Mouse (Mus musculus) forebrain, embryonic 14.5 days (tissue): Measurements from ENCODE around the gene Lck. TPM values are rescaled to one million over a fixed set of nuclear protein-coding genes. Genes with fewer than 3 reads are reported as not detected.
A peak's percentile ranks its signal among the peaks of the same experiment; 100 is the strongest.

ENCODE experiments used
- ATAC-seq: fragments of 200-750 bp; cut with Nextera tagmentation; 2 replicates; pipeline ENCODE4 v1.8.0; 2017; ENCODE audit warnings: mild to moderate bottlenecking, moderate library complexity
- DNase-seq: peaks from one replicate; pipeline ENCODE4 v3.0.0-alpha.2; 2015; ENCODE audit warnings: low spot score
- H3K27ac ChIP-seq: fragments of 300-500 bp; sonication (generic); 2 replicates; pipeline ENCODE4 v1.5.1; 2014; ENCODE audit warnings: low read depth, mild to moderate bottlenecking, control low read depth, low read length, moderate library complexity
- H3K27me3 ChIP-seq: fragments of 300-500 bp; sonication (generic); replicated peaks from 2 replicates; pipeline ENCODE4 v1.6.1; 2014; ENCODE audit warnings: low read length, control low read depth, mixed read lengths; ENCODE audit not compliant: control insufficient read depth, insufficient read depth
- H3K36me3 ChIP-seq: fragments of 300-500 bp; sonication (generic); 2 replicates; pipeline ENCODE4 v1.6.1; 2014; ENCODE audit warnings: low read length, control low read depth; ENCODE audit not compliant: control insufficient read depth, insufficient read depth
- H3K4me1 ChIP-seq: fragments of 300-500 bp; sonication (generic); 2 replicates; pipeline ENCODE4 v1.6.1; 2014; ENCODE audit warnings: antibody characterized with exemption, low read length, control low read depth; ENCODE audit not compliant: control insufficient read depth, insufficient read depth
- H3K4me2 ChIP-seq: fragments of 300-500 bp; sonication (generic); 2 replicates; pipeline ENCODE4 v1.6.1; 2014; ENCODE audit warnings: mild to moderate bottlenecking, control low read depth, low read length
- H3K4me3 ChIP-seq: fragments of 300-500 bp; sonication (generic); 2 replicates; pipeline ENCODE4 v1.5.1; 2014; ENCODE audit warnings: low read depth, low read length, control low read depth
- H3K9ac ChIP-seq: fragments of 300-500 bp; sonication (generic); 2 replicates; pipeline ENCODE4 v1.6.1; 2014; ENCODE audit warnings: mild to moderate bottlenecking, low read length, control low read depth, moderate library complexity
- H3K9me3 ChIP-seq: fragments of 300-500 bp; sonication (generic); replicated peaks from 2 replicates; pipeline ENCODE4 v1.6.1; 2016; ENCODE audit warnings: low read length, control low read depth, mixed read lengths; ENCODE audit not compliant: control insufficient read depth
- WGBS: fragments of 180-500 bp; shearing (Covaris S2); extraction: QIAGEN DNeasy Blood & Tissue Kit; methylation state at CpG from one replicate; pipeline ENCODE4 v1.1.7; 2014; 5-methylcytosine and 5-hydroxymethylcytosine counted together
- polyA plus RNA-seq: library from polyadenylated mRNA; unstranded; fragments of >200 nt; fragmentation: Nextera tagmentation; extraction: Ambion mirVana; gene quantifications from 2 replicates; pipeline ENCODE4 v1.2.1, GENCODE M21; 2014

The Lck gene
- 8.2 and 9.0 TPM in 2 replicates for polyA plus RNA-seq

DNA sequence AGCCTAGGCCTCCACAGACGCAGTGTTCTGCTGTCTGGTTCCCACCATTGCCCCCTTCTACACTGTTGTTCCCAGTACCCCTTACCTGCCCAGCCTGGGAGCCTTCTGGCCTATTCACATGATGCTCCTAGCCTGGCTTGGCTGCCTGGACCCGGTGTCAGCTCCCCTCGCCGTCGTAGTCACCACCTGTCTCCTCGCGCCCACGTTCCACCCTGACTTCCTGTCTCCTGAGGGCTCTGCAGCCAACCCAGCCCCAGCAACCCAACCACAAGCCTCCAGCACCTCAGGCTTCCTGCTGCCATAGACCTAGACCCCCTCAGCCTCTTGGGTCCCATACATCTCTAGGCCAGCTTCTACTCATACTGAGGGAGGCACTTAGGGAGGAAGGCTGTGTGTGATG lies at the start of gene Lck:
Lck (minus strand) TSS at position 212 of the 400 bp plus-strand sequence.
- no peak within 1 kb of the TSS for H3K9ac ChIP-seq
- H3K27me3 ChIP-seq: no peaks in the 10 kb centered on the region
- DNase-seq (no peak), ATAC-seq (no peak)
- H3K4me2 ChIP-seq: no peak within 1 kb of the TSS
- no peaks in the 10 kb centered on the region for H3K4me1 ChIP-seq
- H3K4me3 ChIP-seq: no peak within 1 kb of the TSS
- H3K9me3 ChIP-seq: no peaks in the 10 kb centered on the region
- 89% methylated on average over 8 of the region's 8 CpGs for WGBS
- H3K27ac ChIP-seq: no peak within 1 kb of the TSS
- H3K36me3 ChIP-seq: no peaks in the 10 kb centered on the region

DNA sequence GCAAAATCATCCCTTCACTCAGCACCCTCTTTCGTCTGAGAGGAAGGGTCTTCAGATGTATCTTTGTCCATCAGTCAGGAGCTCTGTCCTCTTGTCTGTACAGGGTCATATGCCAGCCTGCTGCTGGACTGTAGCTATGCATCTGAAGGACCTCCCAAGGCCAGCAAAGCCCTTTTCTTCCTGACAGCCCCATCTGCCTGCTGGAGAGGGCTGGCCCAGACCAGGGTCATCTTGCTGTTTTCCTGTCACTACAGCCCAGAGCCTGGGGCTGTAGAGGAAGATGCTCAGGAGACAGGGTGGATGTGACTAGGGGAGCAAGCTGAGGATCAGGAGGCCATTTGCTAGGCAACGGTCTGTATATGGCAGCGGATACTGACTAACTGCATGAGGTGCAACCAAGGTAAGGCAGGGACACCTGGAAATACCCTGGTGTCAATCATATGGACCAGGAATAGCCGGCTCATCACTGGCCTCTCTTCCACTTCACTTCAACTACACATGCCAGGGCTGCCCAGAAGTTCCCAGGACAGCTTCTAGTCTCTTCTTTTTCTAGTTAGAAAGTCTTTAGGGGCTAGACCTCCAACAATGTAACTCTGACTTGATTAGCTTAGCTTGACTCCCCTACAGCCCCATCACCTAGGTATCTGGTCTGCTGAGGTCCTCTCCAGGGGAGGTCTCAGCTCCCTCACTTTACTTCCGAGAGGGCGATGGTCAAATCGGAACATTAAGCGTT lies 49.5 kb upstream of the Lck start:
- peak overlapping the region; percentile 78 for H3K9ac ChIP-seq
- H3K27me3 ChIP-seq: no peaks in the 10 kb centered on the region
- ATAC-seq (no peak), DNase-seq (no peak)
- H3K9me3 ChIP-seq: no peaks in the 10 kb centered on the region
- H3K4me1 ChIP-seq: peaks cover 28% of the 10 kb centered on the region
- peaks cover 31% of the 10 kb centered on the region for H3K36me3 ChIP-seq
- H3K27ac ChIP-seq: peak overlapping the region; percentile 86
- H3K4me2 ChIP-seq: peak overlapping the region; percentile 70
- H3K4me3 ChIP-seq: peak overlapping the region; percentile 48
- WGBS: 24% methylated on average over 8 of the region's 8 CpGs

DNA sequence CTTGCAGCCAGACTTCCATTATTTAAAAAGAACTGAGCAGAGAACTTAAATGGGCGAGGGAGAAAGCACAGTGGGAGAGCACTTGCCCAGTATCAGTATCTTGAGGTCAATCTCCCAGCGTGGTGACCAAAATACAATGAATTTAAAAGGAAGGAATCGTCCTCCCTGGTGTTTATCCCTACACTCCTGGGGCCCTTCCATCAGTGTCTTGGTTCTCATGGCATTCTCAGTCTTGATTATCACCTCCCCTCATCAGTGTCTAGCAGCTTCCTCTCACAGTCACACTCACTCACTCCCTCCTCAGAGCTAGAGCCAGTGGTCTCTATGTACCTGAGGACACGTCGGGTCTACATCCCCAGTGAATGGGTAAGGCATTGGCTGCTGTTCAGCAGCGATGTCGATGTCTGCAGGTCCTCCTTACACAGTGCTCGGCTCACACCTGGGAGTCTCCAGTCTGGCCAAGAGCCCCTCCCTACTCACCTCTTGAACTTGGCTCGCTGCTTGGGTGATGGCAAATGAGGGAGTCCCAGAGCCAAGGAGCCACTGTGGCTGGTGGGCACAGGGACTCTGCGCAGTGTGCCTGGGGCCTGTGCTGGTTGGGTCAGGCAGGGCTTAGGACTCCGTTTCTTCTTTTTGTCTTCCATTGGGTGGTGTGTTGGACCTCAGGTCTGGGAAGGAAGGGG lies 48.8 kb upstream of the Lck start:
- no peaks in the 10 kb centered on the region for H3K27me3 ChIP-seq
- peak overlapping the region; percentile 70 for H3K4me2 ChIP-seq
- H3K36me3 ChIP-seq: peaks cover 24% of the 10 kb centered on the region
- no peaks in the 10 kb centered on the region for H3K9me3 ChIP-seq
- 78% methylated on average over 11 of the region's 11 CpGs for WGBS
- peaks cover 28% of the 10 kb centered on the region for H3K4me1 ChIP-seq
- ATAC-seq (no peak), DNase-seq (no peak)
- H3K4me3 ChIP-seq: peak overlapping the region; percentile 48; the same call in 1 of the 2 replicates
- H3K9ac ChIP-seq: peak overlapping the region; percentile 78
- 0 out of 2 replicates have a peak overlapping the region, but pooled peaks have one; percentile 17 for H3K27ac ChIP-seq

DNA sequence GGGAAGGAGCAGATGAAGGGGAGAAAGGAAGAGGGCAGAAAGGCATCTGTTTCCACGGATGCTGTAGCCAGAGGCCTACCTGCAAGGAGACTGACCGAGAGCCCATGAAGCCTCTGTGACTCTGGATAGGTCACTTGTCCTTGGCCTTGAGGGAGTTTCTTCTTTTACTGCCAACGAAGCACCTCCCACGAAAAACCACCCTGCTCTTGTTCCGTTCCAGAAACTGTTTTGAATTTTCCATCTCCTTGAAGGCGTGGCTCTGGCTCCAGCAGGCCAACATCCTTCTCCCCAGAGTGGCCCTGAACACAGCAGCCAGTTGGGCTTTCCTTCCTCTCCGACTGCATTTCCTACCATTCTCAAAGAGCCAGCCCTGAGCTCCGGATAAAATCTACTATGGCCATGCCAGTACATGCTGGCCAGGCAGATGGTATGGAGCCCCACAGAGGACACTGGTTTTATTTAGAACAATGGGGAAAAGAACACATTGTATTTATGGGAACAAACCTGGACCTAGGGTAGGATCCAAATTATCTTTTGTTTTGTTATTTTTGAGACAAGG lies 47.9 kb upstream of the Lck start:
- WGBS: 93% methylated on average over 8 of the region's 8 CpGs
- peaks cover 28% of the 10 kb centered on the region for H3K4me1 ChIP-seq

DNA sequence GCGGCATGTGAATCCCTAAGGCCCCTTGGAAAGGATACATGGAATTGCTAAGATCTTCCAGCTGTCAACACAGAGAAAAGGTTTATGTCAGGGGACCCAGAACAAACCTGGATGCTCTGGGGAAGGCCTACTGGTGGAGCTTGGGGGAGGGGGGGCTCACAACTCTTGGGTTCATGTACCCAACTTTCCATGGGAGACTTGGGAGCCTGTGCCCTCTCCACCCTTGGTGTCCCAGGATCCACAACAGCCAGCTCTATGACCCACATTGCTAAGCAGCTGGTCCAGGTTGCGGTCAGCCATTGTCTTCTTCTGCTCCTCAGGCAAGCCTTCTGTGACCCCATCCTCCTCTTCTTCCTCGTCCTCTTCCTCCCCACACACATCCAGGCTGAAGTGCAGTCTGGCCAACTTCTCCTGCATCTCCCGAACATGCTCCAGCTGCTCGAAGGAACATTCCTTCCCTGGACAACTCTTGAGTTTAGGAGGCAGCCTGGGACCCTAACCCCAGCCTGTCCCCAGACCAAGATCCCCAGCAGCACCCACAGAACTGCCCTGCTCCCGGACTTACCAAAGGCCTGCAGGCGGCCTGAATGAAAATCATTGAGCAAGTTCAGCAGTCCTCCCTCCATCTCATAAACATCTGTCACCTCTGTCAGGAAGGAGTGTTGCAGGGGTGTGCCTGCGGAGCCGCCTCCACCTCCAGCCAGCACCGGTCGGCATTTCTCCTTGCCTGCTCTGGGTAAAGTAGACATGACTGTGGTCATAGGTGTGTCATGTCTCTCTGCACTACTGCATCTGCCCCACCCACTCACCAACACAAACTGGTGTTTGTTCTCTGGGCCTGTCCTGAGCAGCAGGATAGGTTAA lies 47.2 kb upstream of the Lck start:
- no peak overlapping the region for H3K9ac ChIP-seq
- H3K4me3 ChIP-seq: no peak overlapping the region
- 89% methylated on average over 11 of the region's 11 CpGs for WGBS
- H3K9me3 ChIP-seq: no peaks in the 10 kb centered on the region
- H3K27ac ChIP-seq: no peak overlapping the region
- DNase-seq (no peak), ATAC-seq (no peak)
- peaks cover 17% of the 10 kb centered on the region; the same call in 1 of the 2 replicates for H3K36me3 ChIP-seq
- H3K27me3 ChIP-seq: no peaks in the 10 kb centered on the region
- no peak overlapping the region for H3K4me2 ChIP-seq
- H3K4me1 ChIP-seq: peaks cover 28% of the 10 kb centered on the region

More for the DNA sequence above, 47.9 kb upstream of the Lck start:
- Histone ChIP-seq H3K4me3 (no peak overlapping the region), H3K9ac (no peak overlapping the region), H3K27ac (no peak overlapping the region), H3K4me2 (no peak overlapping the region), H3K9me3 (no peaks in the 10 kb centered on the region), H3K27me3 (no peaks in the 10 kb centered on the region), H3K36me3 (peaks cover 23% of the 10 kb centered on the region)
- ATAC-seq (no peak), DNase-seq (no peak)

DNA sequence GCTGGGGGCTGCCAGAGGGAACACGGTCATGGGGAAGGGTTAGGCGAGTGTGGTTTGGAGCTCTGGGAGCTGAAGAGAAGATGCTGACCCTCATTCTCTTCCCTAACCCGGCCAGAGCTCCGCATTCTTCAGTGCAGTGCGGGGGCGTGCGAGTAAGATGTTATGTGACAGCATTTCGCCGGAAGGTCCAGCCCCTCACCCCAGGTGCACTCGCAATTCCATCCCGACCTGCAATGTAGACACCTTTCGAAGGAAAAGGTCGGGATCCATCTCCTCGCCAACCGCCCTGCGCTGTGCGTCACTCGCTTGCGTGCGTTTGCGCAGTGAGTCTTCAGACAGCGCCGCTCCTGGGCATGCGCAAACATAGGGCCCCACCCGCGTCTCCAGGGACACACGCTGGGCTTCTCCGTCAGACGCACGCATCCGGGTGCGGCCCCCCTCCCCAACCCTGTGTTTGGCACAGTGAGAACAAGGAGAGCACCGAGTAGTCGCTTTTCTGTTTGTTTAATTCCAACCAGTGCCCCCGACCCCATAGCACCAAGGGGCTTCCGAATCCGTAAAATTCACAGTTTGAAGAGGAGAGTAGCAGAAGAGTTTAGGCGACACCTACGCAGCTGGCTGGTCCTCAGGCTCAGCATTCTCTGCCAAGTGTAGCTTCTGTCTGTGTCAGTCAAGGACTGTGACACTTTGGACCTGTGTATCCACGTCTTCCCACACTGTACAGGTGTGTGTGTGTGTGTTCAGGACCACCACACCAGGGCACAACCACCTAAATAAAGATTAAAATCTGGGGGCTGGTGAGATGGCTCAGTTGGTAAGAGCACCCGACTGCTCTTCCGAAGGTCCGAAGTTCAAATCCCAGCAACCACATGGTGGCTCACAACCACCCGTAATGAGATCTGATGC lies 45.6 kb upstream of the Lck start, which contains the start of gene Iqcc:
Iqcc (minus strand) TSS at position 314 of the 906 bp plus-strand sequence.
- WGBS: 4% methylated on average over 43 of the region's 44 CpGs
- H3K27ac ChIP-seq: peak within 1 kb of the TSS; percentile 84
- H3K27me3 ChIP-seq: no peaks in the 10 kb centered on the region
- DNase-seq (peak; percentile 97), ATAC-seq (peak; percentile 91)
- H3K9ac ChIP-seq: peak within 1 kb of the TSS; percentile 91
- peaks cover 17% of the 10 kb centered on the region; the same call in 1 of the 2 replicates for H3K36me3 ChIP-seq
- peak within 1 kb of the TSS; percentile 93 for H3K4me2 ChIP-seq
- H3K9me3 ChIP-seq: no peaks in the 10 kb centered on the region
- peaks cover 18% of the 10 kb centered on the region for H3K4me1 ChIP-seq
- H3K4me3 ChIP-seq: peak within 1 kb of the TSS; percentile 65

DNA sequence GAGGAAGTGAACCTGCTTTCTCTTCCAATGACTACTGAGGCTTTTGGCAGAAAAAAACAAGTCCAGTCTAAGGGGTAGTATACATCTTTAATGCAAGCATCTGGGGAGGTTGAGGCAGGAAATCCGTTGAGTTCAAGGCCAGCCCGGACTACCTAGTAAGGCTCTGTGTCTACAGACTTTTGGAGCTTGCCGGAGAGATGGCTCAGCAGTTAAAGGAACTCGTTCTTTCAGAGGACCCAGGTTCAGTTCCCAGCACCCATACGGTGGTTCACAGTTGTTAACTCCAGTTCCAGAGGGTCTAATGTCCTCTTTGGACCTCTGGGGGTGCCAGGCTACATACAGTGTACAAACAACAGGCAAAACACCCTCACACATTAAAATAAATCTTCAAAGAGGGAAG lies 44.6 kb upstream of the Lck start:
- 98% methylated on average over 5 of the region's 5 CpGs for WGBS
- peak overlapping the region; percentile 93 for H3K4me2 ChIP-seq
- no peaks in the 10 kb centered on the region for H3K27me3 ChIP-seq
- DNase-seq (no peak), ATAC-seq (no peak)
- peaks cover 17% of the 10 kb centered on the region; the same call in 1 of the 2 replicates for H3K36me3 ChIP-seq
- H3K4me3 ChIP-seq: peak overlapping the region; percentile 65
- no peak overlapping the region for H3K27ac ChIP-seq
- H3K9me3 ChIP-seq: no peaks in the 10 kb centered on the region
- H3K4me1 ChIP-seq: peaks cover 16% of the 10 kb centered on the region
- H3K9ac ChIP-seq: peak overlapping the region; percentile 91
